Mouse (Mus musculus) heart, postnatal 0 days (tissue): ENCODE measurements around the gene Dnaja4.

Source experiments
- CTCF ChIP-seq: IDR thresholded peaks from 2 replicates; pipeline ENCODE4 v1.5.1; 2016; ENCODE audit warnings: antibody characterized with exemption, control low read depth, low read depth
- EP300 ChIP-seq: IDR thresholded peaks from 2 replicates; pipeline ENCODE4 v1.6.1; 2016; ENCODE audit warnings: antibody characterized with exemption, low read depth

- TF ChIP-seq CTCF (no peak), EP300 (no peak)
Observed at GRCm38 (mm10) chr9:54722596-54722995, 23.9 kb downstream of the Dnaja4 start.
